Comparison of ENCODE assay signal across 8 mouse cellular contexts in the genomic region with DNA sequence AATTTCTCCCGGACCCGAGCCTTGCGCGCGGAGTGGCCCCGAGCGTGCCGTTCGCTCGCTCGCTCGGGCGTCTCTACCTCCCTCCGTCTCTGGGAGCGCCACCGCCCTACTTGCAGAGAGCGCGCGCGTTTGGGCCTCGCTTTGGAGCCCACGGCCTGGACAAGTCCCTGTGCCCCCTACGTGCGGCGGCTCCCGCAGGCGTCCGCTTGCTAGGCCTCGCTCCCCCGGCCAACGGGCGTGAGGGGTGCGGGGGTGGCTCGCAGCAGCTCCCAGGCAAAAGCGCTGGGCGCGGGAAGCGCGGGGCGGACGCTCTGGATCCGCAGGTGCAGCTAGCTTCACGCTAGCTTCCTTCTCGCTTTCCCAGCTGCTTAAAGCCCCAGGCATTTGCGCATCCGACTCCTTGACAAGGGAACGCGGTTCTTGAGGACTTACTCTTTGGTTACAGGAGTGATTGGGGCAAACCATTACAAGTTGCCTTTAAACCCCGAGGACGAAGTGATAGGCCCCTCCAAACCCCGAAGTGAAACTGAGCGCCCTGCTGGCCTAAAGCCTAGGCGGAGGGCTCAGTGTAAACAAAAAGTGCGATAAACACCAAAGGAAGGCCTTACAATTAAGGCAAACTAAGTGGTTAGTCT.
DNase-seq lines count a peak whose midpoint lies in the region; ATAC-seq lines count a peak whose summit lies in the region.

No protein-coding gene starts in this region.

- H3K4me2 ChIP-seq in neural tube, embryonic 11.5 days (ENCODE audit: low read depth): peak overlapping the region; percentile 81
- peak overlapping the region; percentile 96 for H3K4me2 ChIP-seq in intestine, embryonic 16.5 days (ENCODE audit: low read depth, low read length)

- WGBS in neural tube, embryonic 11.5 days: under 1% methylated on average over 52 of the region's 54 CpGs
- WGBS in intestine, embryonic 16.5 days: under 1% methylated on average over 54 of the region's 54 CpGs
- WGBS in limb, embryonic 10.5 days: under 1% methylated on average over 54 of the region's 54 CpGs
- WGBS in midbrain, embryonic 10.5 days: under 1% methylated on average over 54 of the region's 54 CpGs

- peak; percentile 82 for DNase-seq in neural tube, embryonic 11.5 days (ENCODE audit: low spot score)
- no peak for DNase-seq in neural tube, embryonic 10.5 days (ENCODE audit: extremely low spot score, low spot score)
- peak; percentile 72 for DNase-seq in gastrocnemius, postnatal 10 days
- DNase-seq in limb, embryonic 10.5 days (ENCODE audit: low spot score): peak; percentile 83
- DNase-seq in midbrain, embryonic 10.5 days (ENCODE audit: low spot score): peak; percentile 85
- peak; percentile 82 to 86 for DNase-seq in spleen, postnatal 10 days (ENCODE audit: low spot score in 2 of 2)

- ATAC-seq in neural tube, embryonic 11.5 days (ENCODE audit: insufficient read depth, low FRiP score, low TSS enrichment): peak; percentile 53
- ATAC-seq in common myeloid progenitor, adult 5-6 weeks (replicated peaks; ENCODE audit: low read depth, poor library complexity, severe bottlenecking): peak; percentile 11
- peak; percentile 70 for ATAC-seq in intestine, embryonic 16.5 days

- H3K27me3 ChIP-seq in neural tube, embryonic 11.5 days (ENCODE audit: control insufficient read depth, insufficient read depth, low read length): peaks cover 40% of the 10 kb centered on the region
- H3K27me3 ChIP-seq in intestine, embryonic 16.5 days (replicated peaks; ENCODE audit: control insufficient read depth, insufficient read depth, low read length): peaks cover 8% of the 10 kb centered on the region; the same call in 1 of the 2 replicates
- peaks cover 71% of the 10 kb centered on the region for H3K27me3 ChIP-seq in limb, embryonic 10.5 days (ENCODE audit: low read depth, poor library complexity, severe bottlenecking)
- H3K27me3 ChIP-seq in midbrain, embryonic 10.5 days (ENCODE audit: low read depth, poor library complexity, severe bottlenecking): peaks cover 60% of the 10 kb centered on the region

- H3K4me3 ChIP-seq in neural tube, embryonic 11.5 days (ENCODE audit: low read depth, low read length): peak overlapping the region; percentile 69
- H3K4me3 ChIP-seq in intestine, embryonic 16.5 days (ENCODE audit: low read length): peak overlapping the region; percentile 83
- peak overlapping the region; percentile 87 for H3K4me3 ChIP-seq in limb, embryonic 10.5 days
- peak overlapping the region; percentile 88 for H3K4me3 ChIP-seq in midbrain, embryonic 10.5 days

- H3K27ac ChIP-seq in neural tube, embryonic 11.5 days (ENCODE audit: low read depth, low read length): peak overlapping the region; percentile 85
- peak overlapping the region; percentile 98 for H3K27ac ChIP-seq in intestine, embryonic 16.5 days (ENCODE audit: low read length)
- H3K27ac ChIP-seq in limb, embryonic 10.5 days: peak overlapping the region; percentile 93
- peak overlapping the region; percentile 96 for H3K27ac ChIP-seq in midbrain, embryonic 10.5 days (replicated peaks)

- no peaks in the 10 kb centered on the region for H3K9me3 ChIP-seq in neural tube, embryonic 11.5 days (ENCODE audit: control insufficient read depth, low read length)
- H3K9me3 ChIP-seq in intestine, embryonic 16.5 days (ENCODE audit: control insufficient read depth, low read length): no peaks in the 10 kb centered on the region
- no peaks in the 10 kb centered on the region for H3K9me3 ChIP-seq in limb, embryonic 10.5 days (replicated peaks)
- H3K9me3 ChIP-seq in midbrain, embryonic 10.5 days (replicated peaks): no peaks in the 10 kb centered on the region

- no peaks in the 10 kb centered on the region for H3K36me3 ChIP-seq in neural tube, embryonic 11.5 days (ENCODE audit: control insufficient read depth, insufficient read depth, low read length)
- no peaks in the 10 kb centered on the region for H3K36me3 ChIP-seq in intestine, embryonic 16.5 days (ENCODE audit: control insufficient read depth, insufficient read depth, low read length)
- H3K36me3 ChIP-seq in limb, embryonic 10.5 days: no peaks in the 10 kb centered on the region
- no peaks in the 10 kb centered on the region for H3K36me3 ChIP-seq in midbrain, embryonic 10.5 days

- peak overlapping the region; percentile 72 for H3K9ac ChIP-seq in neural tube, embryonic 11.5 days (ENCODE audit: low read length)
- peak overlapping the region; percentile 91 for H3K9ac ChIP-seq in intestine, embryonic 16.5 days (ENCODE audit: low read depth, low read length)

- H3K4me1 ChIP-seq in neural tube, embryonic 11.5 days (ENCODE audit: control insufficient read depth, insufficient read depth, low read length): peaks cover 15% of the 10 kb centered on the region; the same call in 1 of the 2 replicates
- H3K4me1 ChIP-seq in intestine, embryonic 16.5 days (ENCODE audit: control insufficient read depth, insufficient read depth, low read length): peaks cover 30% of the 10 kb centered on the region
- peaks cover 58% of the 10 kb centered on the region for H3K4me1 ChIP-seq in limb, embryonic 10.5 days
- H3K4me1 ChIP-seq in midbrain, embryonic 10.5 days: peaks cover 59% of the 10 kb centered on the region

Comparison
In these comparisons a context has a peak if more than half of its experiments do, and no peak if none do; other contexts are left out.
1. ATAC-seq: peak in every context shown above with its lines; median percentile 70 in intestine, embryonic 16.5 days; 53 in neural tube, embryonic 11.5 days; 11 in common myeloid progenitor, adult 5-6 weeks.